Mouse (Mus musculus) cortical plate, adult 2 months (tissue): ENCODE results near the gene Arhgef18.

Experiments used
- CTCF ChIP-seq: fragments of 200-500 bp; IDR thresholded peaks from 2 replicates; pipeline ENCODE4 v1.5.1; 2011; ENCODE audit warnings: mild to moderate bottlenecking, control low read depth, low read length; ENCODE audit not compliant: insufficient read depth; ENCODE audit errors: extremely low read depth
- POLR2A ChIP-seq: fragments of 200-500 bp; IDR thresholded peaks from 2 replicates; pipeline ENCODE4 v1.6.1; 2011; ENCODE audit warnings: mild to moderate bottlenecking, low read length, control low read depth; ENCODE audit not compliant: insufficient read depth; ENCODE audit errors: extremely low read depth

DNA sequence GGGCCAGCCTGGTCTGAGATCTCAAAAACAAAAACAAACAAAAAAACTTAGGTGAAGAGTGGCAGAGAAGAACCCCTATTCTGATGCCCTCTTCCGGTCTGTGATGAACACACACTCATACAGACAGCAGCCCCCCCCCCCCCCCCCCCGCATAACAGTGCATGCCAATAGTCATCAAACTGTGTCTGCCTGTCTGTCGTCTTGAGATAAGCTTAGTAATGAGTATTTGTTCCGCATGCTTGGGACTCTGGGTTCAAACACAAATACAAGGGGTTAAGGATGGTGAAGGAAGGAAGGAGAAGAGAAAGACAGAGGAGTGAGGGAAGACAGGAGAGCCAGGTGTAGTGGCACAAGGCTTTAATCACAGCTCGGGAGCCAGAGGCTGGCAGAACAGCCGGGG lies 43.7 kb downstream of the Arhgef18 start:
- TF ChIP-seq POLR2A (no peak), CTCF (no peak)
